Mouse (Mus musculus) lung, postnatal 0 days (tissue): ENCODE results near the gene Myadm. TPM values are rescaled to one million over a fixed set of nuclear protein-coding genes. Genes with fewer than 3 reads are reported as not detected.

Experiments
- ATAC-seq: fragments of 200-750 bp; cut with Nextera tagmentation; 2 replicates; pipeline ENCODE4 v1.8.0; 2017; ENCODE audit warnings: moderate library complexity
- DNase-seq: peaks from one replicate; pipeline ENCODE4 v3.0.0-alpha.2; 2016; ENCODE audit warnings: low spot score
- H3K27ac ChIP-seq: fragments of 300-500 bp; sonication (generic); 2 replicates; pipeline ENCODE4 v1.5.1; 2014; ENCODE audit warnings: antibody characterized with exemption, mild to moderate bottlenecking, low read length, mixed read lengths
- H3K27me3 ChIP-seq: fragments of 300-500 bp; sonication (generic); replicated peaks from 2 replicates; pipeline ENCODE4 v1.6.1; 2014; ENCODE audit warnings: low read length, mixed read lengths; ENCODE audit not compliant: insufficient read depth
- H3K36me3 ChIP-seq: fragments of 300-500 bp; sonication (generic); 2 replicates; pipeline ENCODE4 v1.6.1; 2014; ENCODE audit warnings: low read length, mixed read lengths; ENCODE audit not compliant: insufficient read depth
- H3K4me1 ChIP-seq: fragments of 300-500 bp; sonication (generic); 2 replicates; pipeline ENCODE4 v1.6.1; 2014; ENCODE audit warnings: antibody characterized with exemption, low read depth, low read length, mixed read lengths; ENCODE audit not compliant: insufficient read depth
- H3K4me2 ChIP-seq: fragments of 300-500 bp; sonication (generic); replicated peaks from 2 replicates; pipeline ENCODE4 v1.6.1; 2014; ENCODE audit warnings: low read depth, mild to moderate bottlenecking, low read length, moderate library complexity, mixed read lengths
- H3K4me3 ChIP-seq: fragments of 300-500 bp; sonication (generic); 2 replicates; pipeline ENCODE4 v1.5.1; 2014; ENCODE audit warnings: low read depth, low read length
- H3K9ac ChIP-seq: fragments of 300-500 bp; sonication (generic); replicated peaks from 2 replicates; pipeline ENCODE4 v1.6.1; 2014; ENCODE audit warnings: low read depth, mild to moderate bottlenecking
- H3K9me3 ChIP-seq: fragments of 300-500 bp; sonication (generic); 2 replicates; pipeline ENCODE4 v1.6.1; 2016; ENCODE audit warnings: low read length, mixed read lengths
- CTCF ChIP-seq: IDR thresholded peaks from 2 replicates; pipeline ENCODE4 v1.5.1; 2016; ENCODE audit warnings: antibody characterized with exemption, mild to moderate bottlenecking
- EP300 ChIP-seq: IDR thresholded peaks from 2 replicates; pipeline ENCODE4 v1.6.1; 2016; ENCODE audit warnings: antibody characterized with exemption, mild to moderate bottlenecking, control low read depth
- WGBS: fragments of 180-500 bp; shearing (Covaris S2); extraction: QIAGEN DNeasy Blood & Tissue Kit; methylation state at CpG from one replicate; pipeline ENCODE4 v1.1.7; 2014; 5-methylcytosine and 5-hydroxymethylcytosine counted together
- polyA plus RNA-seq: library from polyadenylated mRNA; unstranded; fragments of >200 nt; fragmentation: Nextera tagmentation; extraction: Ambion mirVana; gene quantifications from 2 replicates; pipeline ENCODE4 v1.2.1, GENCODE M21; 2015

Myadm gene
- polyA plus RNA-seq, 1 experiment from 2014 or later = 144 TPM

DNA sequence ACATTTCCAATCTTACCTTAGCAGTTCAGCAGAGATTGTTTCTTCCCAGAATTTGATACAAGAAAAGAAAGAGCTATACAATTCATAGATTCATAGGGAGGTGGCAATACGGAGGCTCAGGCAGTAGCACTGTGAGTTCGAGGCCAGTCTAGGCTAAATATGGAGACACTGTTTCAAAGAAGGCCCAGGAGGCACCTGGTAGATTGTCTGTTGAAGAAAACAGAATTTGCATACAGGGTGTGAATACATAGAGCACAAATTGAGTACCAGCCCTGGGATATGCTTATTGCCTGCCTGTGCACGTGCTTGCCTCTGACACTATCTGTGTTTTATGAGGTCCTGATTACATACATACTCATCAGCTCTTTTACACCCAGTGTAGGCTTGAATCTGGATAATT is 17.5 kb downstream of the Myadm start:
- TF ChIP-seq CTCF (no peak), EP300 (no peak)
- Histone ChIP-seq H3K36me3 (no peaks in the 10 kb centered on the region), H3K9ac (no peak overlapping the region), H3K4me2 (no peak overlapping the region), H3K27me3 (peaks cover 13% of the 10 kb centered on the region; the same call in 1 of the 2 replicates), H3K27ac (no peak overlapping the region), H3K4me3 (no peak overlapping the region), H3K4me1 (peaks cover 10% of the 10 kb centered on the region; the same call in 1 of the 2 replicates), H3K9me3 (no peaks in the 10 kb centered on the region)
- ATAC-seq (no peak), DNase-seq (no peak)
- 75% methylated on average over 3 of the region's 3 CpGs for WGBS

DNA sequence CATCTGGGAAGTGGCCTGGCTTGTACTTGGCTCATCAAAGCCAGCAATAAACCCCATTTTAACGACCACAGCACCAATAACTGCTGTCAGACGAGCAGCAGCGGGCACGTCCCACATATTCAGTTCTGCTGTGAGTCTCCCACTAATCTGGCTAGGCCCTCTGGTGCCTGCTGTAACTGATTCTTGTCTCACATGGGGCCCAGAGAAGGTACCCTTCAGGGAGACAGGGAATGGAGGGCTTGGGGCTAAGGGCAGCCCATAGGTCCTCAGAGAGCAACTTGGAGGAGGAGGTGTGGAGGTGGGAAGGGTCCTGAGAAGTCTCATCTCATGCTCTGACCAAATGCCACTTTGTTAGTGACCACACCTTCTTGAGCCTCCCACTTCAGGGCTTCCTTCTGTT is 19.8 kb downstream of the Myadm start:
- TF ChIP-seq EP300 (no peak), CTCF (no peak)
- Histone ChIP-seq H3K4me3 (no peak overlapping the region), H3K9ac (no peak overlapping the region), H3K9me3 (no peaks in the 10 kb centered on the region), H3K27me3 (peaks cover 11% of the 10 kb centered on the region; the same call in 1 of the 2 replicates), H3K4me2 (no peak overlapping the region), H3K27ac (no peak overlapping the region), H3K4me1 (no peaks in the 10 kb centered on the region), H3K36me3 (no peaks in the 10 kb centered on the region)
- DNase-seq (no peak), ATAC-seq (no peak)
- 63% methylated on average over 4 of the region's 4 CpGs for WGBS

DNA sequence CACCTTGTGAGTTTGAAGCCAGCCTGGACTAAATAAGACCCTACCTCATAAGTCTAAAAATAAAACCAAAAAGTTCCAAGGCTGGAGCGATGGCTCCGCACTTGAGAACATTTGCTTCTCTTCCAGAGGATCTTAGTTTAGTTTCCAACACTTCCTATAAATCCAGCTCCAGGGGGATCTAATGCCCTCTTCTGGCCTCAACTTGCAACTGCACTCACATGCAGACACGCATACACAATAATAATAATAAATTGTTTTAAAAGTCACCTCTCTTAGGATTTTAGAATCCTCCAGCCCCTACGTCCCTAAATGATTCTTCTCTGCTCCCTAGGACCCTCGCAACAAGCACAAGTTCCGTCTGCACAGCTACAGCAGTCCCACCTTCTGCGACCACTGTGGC is 21.4 kb downstream of the Myadm start:
- H3K4me1 ChIP-seq = no peaks in the 10 kb centered on the region
- DNase-seq (no peak), ATAC-seq (no peak)
- no peak overlapping the region for H3K27ac ChIP-seq
- no peaks in the 10 kb centered on the region for H3K9me3 ChIP-seq
- H3K9ac ChIP-seq = no peak overlapping the region
- 98% methylated on average over 7 of the region's 7 CpGs for WGBS
- no peak overlapping the region for H3K4me2 ChIP-seq
- H3K36me3 ChIP-seq = no peaks in the 10 kb centered on the region
- no peak overlapping the region for H3K4me3 ChIP-seq
- H3K27me3 ChIP-seq = no peaks in the 10 kb centered on the region
- TF ChIP-seq EP300 (no peak), CTCF (no peak)

DNA sequence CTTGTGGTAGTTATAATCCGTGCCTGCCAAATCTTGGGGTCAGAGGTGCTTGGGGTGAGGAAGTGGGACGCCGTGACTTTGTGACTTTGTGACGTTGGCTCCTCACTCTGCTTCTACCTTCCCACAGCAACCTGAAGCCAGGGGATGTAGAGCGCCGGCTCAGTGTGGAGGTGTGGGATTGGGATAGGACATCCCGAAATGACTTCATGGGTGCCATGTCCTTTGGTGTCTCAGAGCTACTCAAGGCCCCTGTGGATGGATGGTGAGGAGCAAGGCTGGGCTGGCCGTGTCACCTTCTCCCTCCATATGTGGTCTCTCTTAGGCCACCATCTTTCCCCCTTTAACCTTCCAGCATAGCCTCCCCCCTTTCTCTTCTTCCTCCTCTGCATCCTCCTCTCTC is 24.7 kb downstream of the Myadm start:
- H3K9ac ChIP-seq = no peak overlapping the region
- H3K9me3 ChIP-seq = no peaks in the 10 kb centered on the region
- ATAC-seq = no peak
- TF ChIP-seq EP300 (no peak), CTCF (no peak)
- no peak overlapping the region for H3K4me3 ChIP-seq
- H3K27me3 ChIP-seq = no peaks in the 10 kb centered on the region
- 68% methylated on average over 6 of the region's 8 CpGs for WGBS
- no peaks in the 10 kb centered on the region for H3K36me3 ChIP-seq
- H3K4me2 ChIP-seq = no peak overlapping the region
- H3K4me1 ChIP-seq = no peaks in the 10 kb centered on the region
- DNase-seq = no peak
- H3K27ac ChIP-seq = no peak overlapping the region

DNA sequence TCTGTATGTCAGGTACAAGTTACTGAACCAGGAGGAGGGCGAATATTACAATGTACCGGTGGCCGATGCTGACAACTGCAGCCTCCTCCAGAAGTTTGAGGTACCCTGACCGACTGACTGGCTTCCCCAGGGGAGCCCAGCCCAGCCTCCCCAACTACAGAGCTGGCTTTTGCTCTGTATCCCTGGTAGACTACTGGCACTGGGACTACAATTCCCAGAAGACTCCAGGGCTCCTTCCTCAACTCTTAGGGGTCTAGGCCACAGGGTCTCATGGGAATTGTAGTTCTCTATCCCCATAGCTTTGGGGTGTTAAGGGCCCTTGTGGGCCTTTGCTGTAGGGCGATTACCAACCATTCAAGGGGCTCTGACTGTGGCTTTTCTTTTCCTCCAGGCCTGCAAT is 25.2 kb downstream of the Myadm start:
- H3K9me3 ChIP-seq = no peaks in the 10 kb centered on the region
- no peaks in the 10 kb centered on the region for H3K36me3 ChIP-seq
- H3K27me3 ChIP-seq = no peaks in the 10 kb centered on the region
- no peak for ATAC-seq
- no peak for TF ChIP-seq CTCF
- TF ChIP-seq EP300 = no peak
- 59% methylated on average over 5 of the region's 5 CpGs for WGBS
- no peaks in the 10 kb centered on the region for H3K4me1 ChIP-seq
- no peak overlapping the region for H3K9ac ChIP-seq
- no peak for DNase-seq
- no peak overlapping the region for H3K4me3 ChIP-seq
- H3K4me2 ChIP-seq = no peak overlapping the region
- no peak overlapping the region for H3K27ac ChIP-seq

DNA sequence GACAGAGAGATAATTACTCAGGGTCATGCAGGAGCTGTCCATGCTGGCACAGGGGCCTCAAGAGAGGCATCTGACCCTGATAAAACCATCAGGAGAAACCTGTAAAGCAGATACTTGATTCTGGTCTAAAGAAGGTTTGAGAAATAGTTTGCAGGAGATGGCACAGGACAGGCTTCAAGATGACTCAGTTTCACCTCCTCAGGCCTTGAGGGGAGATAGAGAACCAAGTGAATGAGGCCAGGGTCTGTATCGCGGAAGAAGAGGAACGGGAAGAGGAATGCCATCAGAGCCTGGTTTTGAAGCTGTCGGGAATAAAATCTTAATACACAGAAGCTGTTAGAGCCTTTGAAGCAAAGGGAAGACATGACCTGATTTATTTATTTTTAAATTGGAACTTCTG is 28.8 kb downstream of the Myadm start:
- 52% methylated on average over 4 of the region's 4 CpGs for WGBS

DNA sequence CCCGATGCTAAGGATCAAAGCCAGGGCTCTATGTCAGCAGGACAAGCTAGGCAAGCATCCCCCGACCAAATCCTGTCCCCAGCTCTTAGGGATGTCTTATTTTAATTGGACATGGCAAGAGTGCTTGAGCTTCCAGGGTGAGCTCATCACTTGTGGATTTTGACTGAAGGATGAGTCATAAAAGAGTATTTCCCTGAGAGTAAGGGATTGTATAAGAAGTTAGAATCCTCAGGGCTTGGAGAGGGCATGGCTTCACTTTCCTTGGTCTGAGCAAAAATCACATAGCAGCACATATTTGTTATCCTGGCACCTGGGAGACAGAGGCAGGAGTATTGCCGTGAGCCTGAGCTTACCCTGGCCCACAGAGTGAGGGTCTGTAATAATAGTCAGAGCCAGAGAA is 32.0 kb downstream of the Myadm start:
- DNase-seq = no peak
- Histone ChIP-seq H3K4me2 (no peak overlapping the region), H3K9me3 (no peaks in the 10 kb centered on the region), H3K4me3 (no peak overlapping the region), H3K9ac (no peak overlapping the region), H3K4me1 (no peaks in the 10 kb centered on the region), H3K27me3 (no peaks in the 10 kb centered on the region), H3K36me3 (no peaks in the 10 kb centered on the region), H3K27ac (no peak overlapping the region)
- ATAC-seq = no peak
- TF ChIP-seq EP300 = no peak
- no peak for TF ChIP-seq CTCF
- 63% methylated on average over 3 of the region's 3 CpGs for WGBS

More for the DNA sequence above, 28.8 kb downstream of the Myadm start:
- no peak overlapping the region for H3K4me3 ChIP-seq
- no peaks in the 10 kb centered on the region for H3K36me3 ChIP-seq
- H3K27ac ChIP-seq = no peak overlapping the region
- no peak overlapping the region for H3K9ac ChIP-seq
- no peaks in the 10 kb centered on the region for H3K4me1 ChIP-seq
- ATAC-seq (no peak), DNase-seq (no peak)
- no peaks in the 10 kb centered on the region for H3K27me3 ChIP-seq
- H3K4me2 ChIP-seq = no peak overlapping the region
- no peaks in the 10 kb centered on the region for H3K9me3 ChIP-seq
- TF ChIP-seq EP300 (no peak), CTCF (no peak)
